Mouse (Mus musculus): ENCODE results near the gene Crtc3. TPM values are rescaled to one million over a fixed set of nuclear protein-coding genes. Genes with fewer than 3 reads are reported as not detected.

The Crtc3 gene
- polyA plus RNA-seq, 1 experiment = 27.9 TPM

DNA sequence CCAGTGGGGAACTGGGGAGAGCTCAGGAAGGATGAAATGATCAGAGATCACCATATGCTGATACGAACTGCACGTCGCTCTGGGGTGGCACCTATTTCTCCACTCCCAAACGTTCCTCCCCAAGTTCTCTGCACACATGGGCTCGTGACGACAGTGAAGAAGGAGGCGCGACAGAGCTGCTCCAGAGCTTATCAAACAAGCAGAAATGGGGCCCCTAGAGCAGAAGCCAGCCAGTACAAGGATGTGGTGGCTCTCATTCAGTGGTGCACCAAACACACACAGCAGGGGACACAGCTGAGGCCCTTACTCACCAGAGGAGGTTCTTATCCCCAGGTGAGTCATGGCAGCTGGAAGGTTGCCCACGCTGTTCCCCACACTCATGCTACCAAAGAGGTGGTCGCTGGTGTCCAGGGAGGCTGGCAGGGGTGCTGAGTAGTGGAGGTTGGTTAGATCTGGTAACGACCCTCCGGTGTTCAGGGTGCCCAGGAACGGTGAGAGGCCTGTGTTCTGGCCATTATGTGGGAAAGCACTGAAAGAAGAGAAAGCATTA is 90.2 kb downstream of the Crtc3 start:
- DNase-seq = no peak
- WGBS = 79% methylated on average over 13 of the region's 13 CpGs
- TF ChIP-seq POLR2A (IDR thresholded peaks at IDR 0.05; ENCODE audit: borderline replicate concordance, extremely low read depth, low read depth, low read length) = no peak
- no peak for TF ChIP-seq CTCF (IDR thresholded peaks at IDR 0.05; ENCODE audit: insufficient read depth, low read length)
- Histone ChIP-seq H3K4me3 (replicated peaks; ENCODE audit: extremely low read depth, low read depth, low read length) (no peak overlapping the region), H3K4me1 (ENCODE audit: control insufficient read depth, insufficient read depth, low read length) (no peaks in the 10 kb centered on the region)

DNA sequence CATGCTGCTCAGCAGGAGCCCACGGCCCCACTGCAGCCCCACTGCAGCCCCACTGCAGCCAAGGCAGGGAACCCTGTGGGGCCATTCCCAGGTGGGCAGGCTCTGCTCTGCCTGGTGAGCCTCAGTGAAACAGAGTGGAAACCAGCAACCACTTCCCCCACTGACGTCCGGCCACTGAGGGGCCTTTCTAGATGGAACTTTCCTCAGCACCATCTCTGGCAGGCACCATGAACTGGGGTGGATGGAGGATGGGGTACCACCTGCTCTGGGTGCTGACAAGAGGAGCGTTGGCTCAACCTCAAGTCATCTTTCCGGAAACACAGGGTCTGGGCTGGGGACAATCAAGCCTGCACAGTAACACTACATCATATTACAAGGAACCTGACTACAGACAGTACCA is 90.8 kb downstream of the Crtc3 start:
- no peak overlapping the region for H3K4me3 ChIP-seq (replicated peaks; ENCODE audit: extremely low read depth, low read depth, low read length)
- 81% methylated on average over 5 of the region's 5 CpGs for WGBS
- TF ChIP-seq POLR2A (IDR thresholded peaks at IDR 0.05; ENCODE audit: borderline replicate concordance, extremely low read depth, low read depth, low read length) = no peak

DNA sequence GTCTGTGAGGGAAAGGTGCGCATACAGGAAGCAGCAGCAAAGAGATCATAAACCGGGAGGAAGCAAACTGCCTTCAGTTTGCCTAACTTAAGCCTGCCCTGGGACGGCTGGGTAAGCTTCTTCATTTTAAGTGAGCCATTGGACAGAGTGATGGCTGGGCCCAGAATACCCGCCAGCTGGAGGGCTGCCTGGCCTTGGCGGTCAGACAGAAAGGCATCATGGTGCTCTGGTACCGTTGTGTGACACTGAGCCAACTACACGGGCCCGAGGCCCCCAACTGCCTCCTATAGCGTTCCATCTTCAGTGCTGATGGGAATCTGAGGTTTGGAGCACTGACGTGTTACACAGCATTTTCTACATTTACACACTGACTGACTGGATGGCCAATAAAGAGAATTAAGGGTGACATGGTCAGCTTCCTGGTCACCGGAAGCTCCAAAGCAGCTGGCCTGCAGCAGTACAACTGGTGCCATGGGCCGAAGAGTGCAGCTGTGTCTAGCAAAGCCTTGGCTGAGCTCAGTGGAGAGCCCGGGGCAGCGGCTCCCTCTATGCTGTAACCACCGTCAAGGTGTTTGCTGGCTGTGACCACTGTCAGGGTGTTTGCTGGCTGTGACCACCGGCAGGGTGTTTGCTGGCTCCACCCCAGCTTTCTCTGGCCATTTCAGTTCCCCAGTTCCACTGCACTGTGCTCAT is 99.5 kb downstream of the Crtc3 start:
- peaks cover 14% of the 10 kb centered on the region for H3K4me1 ChIP-seq (ENCODE audit: control insufficient read depth, insufficient read depth, low read length)
- DNase-seq = no peak
- TF ChIP-seq POLR2A (IDR thresholded peaks at IDR 0.05; ENCODE audit: borderline replicate concordance, extremely low read depth, low read depth, low read length) = no peak
- TF ChIP-seq CTCF (IDR thresholded peaks at IDR 0.05; ENCODE audit: insufficient read depth, low read length) = no peak
- no peak overlapping the region for H3K4me3 ChIP-seq (replicated peaks; ENCODE audit: extremely low read depth, low read depth, low read length)
- 79% methylated on average over 16 of the region's 16 CpGs for WGBS

More for the DNA sequence above, 90.8 kb downstream of the Crtc3 start:
- no peaks in the 10 kb centered on the region for H3K4me1 ChIP-seq (ENCODE audit: control insufficient read depth, insufficient read depth, low read length)
- no peak for DNase-seq

- Histone ChIP-seq H3K4me3 (replicated peaks; ENCODE audit: extremely low read depth, low read depth, low read length) (no peak overlapping the region), H3K4me1 (ENCODE audit: control insufficient read depth, insufficient read depth, low read length) (peaks cover 17% of the 10 kb centered on the region)
- 34% methylated on average over 10 of the region's 10 CpGs for WGBS
- no peak for DNase-seq
- no peak for TF ChIP-seq CTCF (IDR thresholded peaks at IDR 0.05; ENCODE audit: insufficient read depth, low read length)
- TF ChIP-seq POLR2A (IDR thresholded peaks at IDR 0.05; ENCODE audit: borderline replicate concordance, extremely low read depth, low read depth, low read length) = no peak
Measured at GRCm38 (mm10) chr7:80587684-80588083, 101.0 kb downstream of the Crtc3 start.

DNA sequence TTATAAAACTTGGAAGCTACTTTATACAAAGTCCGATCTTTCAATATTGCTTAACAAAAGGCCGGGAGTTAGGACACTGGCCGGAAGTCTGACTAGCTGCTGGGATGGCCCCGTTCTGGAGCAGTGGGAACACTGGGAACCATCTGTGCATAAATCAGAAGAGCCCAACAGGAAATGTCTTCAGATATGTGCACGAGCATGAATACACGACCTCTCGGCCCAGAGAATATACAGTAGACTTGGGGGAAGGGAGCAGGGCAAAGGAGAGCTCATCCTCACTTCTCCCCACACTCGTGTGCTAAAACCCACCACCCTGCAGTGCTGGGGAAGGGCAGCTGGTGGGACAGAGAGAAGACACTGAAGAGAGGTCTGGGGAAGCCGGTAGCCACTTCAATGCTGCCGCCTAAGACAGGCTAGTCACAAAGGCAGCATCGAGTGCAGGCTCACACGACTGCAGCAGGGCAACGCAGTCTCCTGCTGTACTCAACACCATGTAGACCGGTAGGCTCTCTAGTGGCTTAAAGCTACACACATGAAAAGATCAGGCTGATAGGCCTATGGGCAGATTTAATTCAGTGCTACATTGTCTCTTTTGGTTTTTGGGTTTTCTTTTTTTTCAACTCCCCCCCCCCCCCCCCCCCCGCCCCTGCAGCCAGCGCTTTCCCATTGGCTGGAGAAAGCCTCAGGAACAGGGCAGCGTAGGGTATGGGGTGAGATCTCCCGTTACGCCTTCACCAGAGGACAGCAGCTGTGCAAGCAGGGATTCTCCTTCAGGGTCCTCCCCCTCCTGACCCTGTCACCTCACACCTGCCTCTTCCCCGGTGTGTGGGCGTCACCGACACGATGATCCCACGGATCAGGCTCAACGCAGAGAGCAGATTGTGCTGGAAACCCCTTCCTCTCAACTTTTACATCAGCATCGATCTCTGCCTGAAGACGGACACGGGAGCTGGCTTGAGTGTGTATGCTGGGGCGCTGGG is 101.7 kb downstream of the Crtc3 start:
- TF ChIP-seq CTCF (IDR thresholded peaks at IDR 0.05; ENCODE audit: insufficient read depth, low read length) = no peak
- TF ChIP-seq POLR2A (IDR thresholded peaks at IDR 0.05; ENCODE audit: borderline replicate concordance, extremely low read depth, low read depth, low read length) = peak; percentile 19; the same call in 1 of the 2 replicates
- Histone ChIP-seq H3K4me3 (replicated peaks; ENCODE audit: extremely low read depth, low read depth, low read length) (peak overlapping the region; percentile 45), H3K4me1 (ENCODE audit: control insufficient read depth, insufficient read depth, low read length) (peaks cover 17% of the 10 kb centered on the region)
- DNase-seq = no peak
- WGBS = 23% methylated on average over 28 of the region's 29 CpGs

GRCm38 (mm10) chr7:80586161-80586560 is 102.5 kb downstream of the Crtc3 start:
- Histone ChIP-seq H3K4me1 (ENCODE audit: control insufficient read depth, insufficient read depth, low read length) (peaks cover 17% of the 10 kb centered on the region), H3K4me3 (replicated peaks; ENCODE audit: extremely low read depth, low read depth, low read length) (no peak overlapping the region)
- no peak for DNase-seq
- 42% methylated on average over 4 of the region's 4 CpGs for WGBS
- no peak for TF ChIP-seq POLR2A (IDR thresholded peaks at IDR 0.05; ENCODE audit: borderline replicate concordance, extremely low read depth, low read depth, low read length)
- TF ChIP-seq CTCF (IDR thresholded peaks at IDR 0.05; ENCODE audit: insufficient read depth, low read length) = no peak

- DNase-seq = no peak
- TF ChIP-seq CTCF (IDR thresholded peaks at IDR 0.05; ENCODE audit: insufficient read depth, low read length) (no peak), POLR2A (IDR thresholded peaks at IDR 0.05; ENCODE audit: borderline replicate concordance, extremely low read depth, low read depth, low read length) (no peak)
- Histone ChIP-seq H3K4me1 (ENCODE audit: control insufficient read depth, insufficient read depth, low read length) (peaks cover 20% of the 10 kb centered on the region), H3K4me3 (replicated peaks; ENCODE audit: extremely low read depth, low read depth, low read length) (no peak overlapping the region)
- WGBS = 87% methylated on average over 9 of the region's 9 CpGs
Measured at GRCm38 (mm10) chr7:80585380-80585779, 103.3 kb downstream of the Crtc3 start.

GRCm38 (mm10) chr7:80583981-80584380 is 104.7 kb downstream of the Crtc3 start:
- TF ChIP-seq CTCF (IDR thresholded peaks at IDR 0.05; ENCODE audit: insufficient read depth, low read length) = peak; percentile 39; the same call in 1 of the 2 replicates
- TF ChIP-seq POLR2A (IDR thresholded peaks at IDR 0.05; ENCODE audit: borderline replicate concordance, extremely low read depth, low read depth, low read length) = no peak
- H3K4me3 ChIP-seq (replicated peaks; ENCODE audit: extremely low read depth, low read depth, low read length) = no peak overlapping the region
- peak; percentile 34 for DNase-seq
- 29% methylated on average over 6 of the region's 6 CpGs for WGBS
- peaks cover 20% of the 10 kb centered on the region for H3K4me1 ChIP-seq (ENCODE audit: control insufficient read depth, insufficient read depth, low read length)

DNA sequence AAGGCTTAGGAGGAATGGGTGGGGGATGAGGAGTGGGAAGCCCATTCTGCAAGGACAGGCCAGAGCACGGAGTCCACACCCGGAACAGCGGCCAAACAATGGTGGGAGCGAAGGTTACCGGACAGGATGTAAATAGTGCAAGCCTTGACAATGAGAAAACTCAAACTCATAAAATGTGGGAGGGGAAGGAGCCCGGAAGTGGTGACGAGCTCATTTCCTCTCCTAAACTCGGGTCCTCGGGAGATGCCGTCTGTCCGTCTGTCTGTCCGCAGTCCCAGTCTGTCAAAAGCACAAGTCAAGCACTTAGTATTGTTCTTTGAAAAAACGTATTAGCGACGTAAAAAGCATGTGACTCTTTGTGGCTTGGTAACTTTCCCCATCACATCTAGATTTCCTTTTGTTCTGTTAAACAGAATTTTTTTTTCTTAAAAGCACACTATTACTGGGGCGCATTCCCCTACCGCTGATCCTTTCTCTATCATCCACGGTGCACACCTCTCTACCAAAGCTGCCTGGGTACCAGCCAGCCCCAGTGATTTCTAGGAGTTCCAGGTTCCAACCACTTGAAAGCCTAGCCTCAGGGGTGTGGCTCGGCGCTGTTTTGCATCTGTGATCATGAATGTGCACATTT is 105.7 kb downstream of the Crtc3 start:
- Histone ChIP-seq H3K4me3 (replicated peaks; ENCODE audit: extremely low read depth, low read depth, low read length) (no peak overlapping the region), H3K4me1 (ENCODE audit: control insufficient read depth, insufficient read depth, low read length) (peaks cover 20% of the 10 kb centered on the region)
- TF ChIP-seq POLR2A (IDR thresholded peaks at IDR 0.05; ENCODE audit: borderline replicate concordance, extremely low read depth, low read depth, low read length) = peak; percentile 25; the same call in 1 of the 2 replicates
- no peak for TF ChIP-seq CTCF (IDR thresholded peaks at IDR 0.05; ENCODE audit: insufficient read depth, low read length)
- 28% methylated on average over 20 of the region's 20 CpGs for WGBS
- DNase-seq = peak; percentile 36

Measured in lung, adult 2 months (tissue).